Comparison of ENCODE assay signal across 18 mouse cellular contexts in the genomic region with DNA sequence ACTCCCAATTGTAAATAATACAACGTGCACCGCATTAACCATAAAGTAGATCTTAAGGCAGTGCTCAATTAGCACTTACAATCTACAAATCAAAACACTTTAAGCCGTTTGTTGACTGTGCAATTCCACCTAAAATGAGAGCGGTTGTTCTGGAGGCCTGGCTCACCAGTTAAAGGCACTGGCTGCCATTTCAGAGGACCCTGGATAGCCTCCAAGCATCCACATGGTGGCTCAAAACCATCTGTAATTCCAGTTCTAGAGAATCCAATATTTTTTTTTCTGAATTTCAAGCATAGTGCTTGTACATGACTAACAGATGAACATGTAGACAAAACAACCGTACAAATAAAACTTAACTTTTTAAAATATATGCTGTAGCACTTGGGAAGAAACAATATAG.
DNase-seq lines count a peak whose midpoint lies in the region; TF ChIP-seq lines count a peak whose summit lies in the region.
"Had no signal": no experiment of that assay in that cellular context is flagged by ENCODE, and none has a peak within 500 bp of the region (broad histone marks: within the 10 kb centered on the region; RNA-seq: fewer than 3 reads in every experiment).

No protein-coding gene starts in this region.

- no peaks in the 10 kb centered on the region; the same call in 1 of the 2 replicates for H3K27me3 ChIP-seq in cerebellum, adult 2 months (ENCODE audit: control insufficient read depth, insufficient read depth, low read length)
- H3K27me3 ChIP-seq: CH12.LX; embryonic facial prominence, embryonic 12.5 days; forebrain, embryonic 13.5 days; forebrain, embryonic 15.5 days; Patski had no signal

- no peaks in the 10 kb centered on the region for H3K4me1 ChIP-seq in cerebellum, adult 2 months (ENCODE audit: control insufficient read depth, insufficient read depth, low read length)
- H3K4me1 ChIP-seq: forebrain, embryonic 13.5 days; forebrain, embryonic 15.5 days had no signal

- no peak for TF ChIP-seq CTCF in cerebellum, adult 2 months (IDR thresholded peaks at IDR 0.05; ENCODE audit: borderline replicate concordance, insufficient read depth, low read depth, low read length)

- DNase-seq in cerebellum, adult 2 months = peak; percentile 21 to 44
- no peak for DNase-seq in cerebellum, postnatal 4 days (ENCODE audit: low spot score in 2 of 2)
- peak; percentile 80 to 85 for DNase-seq in cerebellum, postnatal 10 days
- no peak for DNase-seq in cerebellum, adult 11 months
- peak; percentile 43 to 64 for DNase-seq in cerebellum, postnatal 25 days
- DNase-seq in cerebellum, adult 18-20 months = no peak
- DNase-seq: adrenal gland, adult 8-10 months; adrenal gland, postnatal 14 days; adrenal gland, postnatal 36 days; B cell, adult 2 months; cerebellum, adult 9-10 months; forebrain, postnatal 0 days had no signal

- H3K27ac ChIP-seq in cerebellum, adult 2 months (ENCODE audit: insufficient read depth, low read length) = no peak overlapping the region
- H3K27ac ChIP-seq: embryonic facial prominence, embryonic 10.5 days; embryonic facial prominence, embryonic 12.5 days; forebrain, embryonic 13.5 days; forebrain, embryonic 15.5 days had no signal

- 61% methylated on average over 5 of the region's 5 CpGs for WGBS in cerebellum, adult 2 months

- TF ChIP-seq POLR2A in cerebellum, adult 2 months (IDR thresholded peaks at IDR 0.05; ENCODE audit: borderline replicate concordance, insufficient read depth, low read length) = no peak

- no peak overlapping the region for H3K4me3 ChIP-seq in cerebellum, adult 2 months (replicated peaks; ENCODE audit: insufficient read depth, low read depth, low read length)
- H3K4me3 ChIP-seq: embryonic facial prominence, embryonic 10.5 days; embryonic facial prominence, embryonic 12.5 days; forebrain, embryonic 13.5 days; forebrain, embryonic 15.5 days had no signal

Comparison
In these comparisons a context has a peak if more than half of its experiments do, and no peak if none do; other contexts are left out.
1. DNase-seq: peak in cerebellum, adult 2 months (2 of 2), cerebellum, postnatal 10 days (2 of 2) and cerebellum, postnatal 25 days (2 of 2); none in cerebellum, postnatal 4 days (0 of 2), cerebellum, adult 11 months (single experiment) and cerebellum, adult 18-20 months (0 of 2).